Mouse (Mus musculus): Measurements from ENCODE around the gene 1700001F09Rik. TPM values are rescaled to one million over a fixed set of nuclear protein-coding genes. Genes with fewer than 3 reads are reported as not detected.
"Not testable (repeated sequence)": the region's sequence is repeated elsewhere in the genome, so short reads cannot be mapped to it uniquely, and the experiment has no call there.

Gene 1700001F09Rik
- polyA plus RNA-seq (2017; shearing (Covaris generic)): not detected

DNA sequence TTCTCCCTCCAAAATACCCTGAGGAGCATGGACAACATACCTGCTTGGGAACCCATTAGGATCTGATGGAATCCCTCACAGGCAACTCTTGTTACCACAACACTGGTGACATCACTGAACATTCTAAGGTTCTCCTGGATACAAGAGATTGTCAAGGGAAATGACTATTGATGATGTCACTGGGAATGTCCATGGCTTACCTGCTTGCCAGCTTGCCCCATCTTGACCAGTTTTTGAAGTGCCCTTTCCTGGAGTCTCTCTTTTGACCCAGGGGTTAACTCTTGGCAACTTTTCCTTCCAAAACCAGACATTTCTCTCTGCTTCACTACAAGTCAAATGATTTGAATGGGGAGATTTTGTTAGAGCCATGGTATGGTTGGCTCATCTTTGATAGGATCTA, at the start of gene 1700001F09Rik:
1700001F09Rik (minus strand) TSS at position 101 of the 400 bp plus-strand sequence.
- ATAC-seq: not testable (repeated sequence)

DNA sequence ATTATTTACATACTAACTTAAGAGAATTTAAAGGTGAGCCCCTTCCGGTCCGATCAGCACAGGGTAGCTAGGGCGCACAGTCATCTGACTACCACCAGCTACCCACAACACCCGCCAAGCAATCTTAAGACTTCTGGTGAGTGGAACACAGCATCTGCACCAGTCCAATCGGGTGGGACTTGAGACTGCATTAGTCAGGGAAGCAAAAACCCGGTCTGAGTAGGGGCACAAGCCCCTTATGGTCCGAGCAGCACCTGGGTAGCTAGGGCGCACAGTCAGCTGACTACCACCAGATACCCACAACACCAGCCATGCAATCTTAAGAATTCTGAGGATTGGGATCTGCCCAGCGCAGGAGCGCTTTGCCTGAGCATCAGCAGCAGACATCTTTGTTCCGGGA, 14.1 kb upstream of the 1700001F09Rik start:
- not testable (repeated sequence) for ATAC-seq

DNA sequence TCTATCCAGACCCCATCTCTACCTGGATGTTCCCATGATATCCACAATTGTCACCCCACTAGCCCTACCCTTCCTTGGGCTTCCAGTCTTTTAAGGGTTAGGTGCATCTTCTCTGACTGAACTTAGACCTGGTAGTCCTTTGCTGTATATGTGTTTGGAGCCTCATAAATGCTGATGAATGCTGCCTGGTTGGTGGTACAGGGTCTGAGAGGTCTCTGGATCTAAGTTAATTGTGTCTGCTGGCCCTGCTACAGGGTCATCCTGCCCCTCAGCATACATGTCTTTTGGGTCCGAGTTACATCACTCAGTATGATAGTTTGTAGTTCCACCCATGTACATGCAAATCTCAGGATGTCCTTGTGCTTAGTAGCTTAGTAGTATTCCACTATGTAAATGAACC, 11.6 kb upstream of the 1700001F09Rik start:
- not testable (repeated sequence) for ATAC-seq

DNA sequence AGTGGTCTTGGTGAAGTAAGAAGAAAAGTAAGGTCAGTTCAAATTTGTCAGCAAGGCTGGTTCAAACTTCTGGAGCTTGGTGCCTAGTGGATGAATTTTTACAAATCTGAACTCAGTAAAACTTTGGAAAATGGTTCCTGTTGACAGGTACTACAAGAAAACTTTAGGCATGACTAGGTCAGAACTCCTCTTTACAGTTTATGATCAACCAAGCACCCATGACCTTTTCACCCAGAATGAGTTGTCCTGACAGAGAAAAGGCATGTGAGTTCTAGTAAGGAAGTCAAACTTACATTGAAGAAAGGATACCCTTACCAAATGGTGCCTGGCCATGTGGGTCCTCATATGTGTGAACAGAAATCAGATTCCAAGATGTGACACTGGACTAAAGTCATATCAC, 9.9 kb upstream of the 1700001F09Rik start:
- ATAC-seq: not testable (repeated sequence)

DNA sequence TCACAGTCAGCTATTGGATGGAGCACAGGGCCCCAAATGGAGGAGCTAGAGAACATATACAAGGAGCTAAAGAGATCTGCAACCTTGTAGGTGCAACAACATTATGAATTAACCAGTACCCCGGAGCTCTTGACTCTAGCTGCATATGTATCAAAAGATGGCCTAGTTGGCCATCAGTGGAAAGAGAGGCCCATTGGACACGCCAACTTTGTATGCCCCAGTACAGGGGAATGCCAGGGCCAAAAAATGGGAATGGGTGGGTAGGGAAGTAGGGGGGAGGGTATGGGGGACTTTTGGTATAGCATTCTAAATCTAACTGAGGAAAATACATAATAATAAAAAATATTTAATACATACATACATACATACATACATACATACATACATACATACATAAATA, 5.3 kb upstream of the 1700001F09Rik start:
- not testable (repeated sequence) for ATAC-seq

DNA sequence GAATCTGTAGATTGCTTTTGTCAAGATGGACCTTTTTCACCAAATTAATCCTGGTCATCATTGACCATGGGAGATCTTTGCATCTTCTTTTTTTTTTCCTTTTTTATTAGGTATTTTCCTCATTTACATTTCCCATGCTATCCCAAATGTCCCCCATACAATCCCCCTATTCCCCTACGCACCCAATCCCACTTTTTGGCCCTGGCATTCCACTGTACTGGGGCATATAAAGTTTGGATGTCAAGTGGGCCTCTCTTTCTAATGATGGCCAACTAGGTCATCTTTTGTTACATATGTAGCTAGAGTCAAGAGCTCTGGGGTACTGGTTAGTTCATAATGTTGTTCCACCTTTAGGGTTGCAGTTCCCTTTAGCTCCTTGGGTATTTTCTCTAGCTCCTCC, 10.0 kb downstream of the 1700001F09Rik start:
- ATAC-seq: not testable (repeated sequence)

DNA sequence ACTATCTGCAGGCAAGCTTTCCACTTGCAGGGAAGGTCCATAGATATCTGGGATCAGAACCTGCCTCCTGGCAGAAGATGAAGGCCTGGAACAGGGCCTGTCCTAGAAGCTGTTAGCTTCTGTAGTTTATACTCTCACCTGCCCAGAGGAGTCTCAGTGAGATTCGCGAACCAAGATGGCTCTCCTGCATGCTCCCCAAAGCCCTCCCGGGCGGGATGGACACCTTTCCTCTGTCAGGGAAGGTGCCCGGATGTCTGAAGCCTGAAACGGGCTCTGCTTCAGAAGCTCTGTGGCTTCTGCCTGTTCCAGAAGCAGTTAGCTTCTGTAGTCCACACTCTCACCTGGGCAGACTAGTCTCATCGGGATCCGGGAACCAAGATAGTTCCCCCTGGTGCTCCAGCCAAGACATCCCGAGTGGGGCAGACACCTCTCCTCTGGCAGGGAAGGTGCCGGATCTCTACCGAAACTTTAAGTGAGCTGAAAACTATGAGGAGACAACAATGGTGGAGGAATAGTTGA, 16.2 kb downstream of the 1700001F09Rik start:
- ATAC-seq: not testable (repeated sequence)

DNA sequence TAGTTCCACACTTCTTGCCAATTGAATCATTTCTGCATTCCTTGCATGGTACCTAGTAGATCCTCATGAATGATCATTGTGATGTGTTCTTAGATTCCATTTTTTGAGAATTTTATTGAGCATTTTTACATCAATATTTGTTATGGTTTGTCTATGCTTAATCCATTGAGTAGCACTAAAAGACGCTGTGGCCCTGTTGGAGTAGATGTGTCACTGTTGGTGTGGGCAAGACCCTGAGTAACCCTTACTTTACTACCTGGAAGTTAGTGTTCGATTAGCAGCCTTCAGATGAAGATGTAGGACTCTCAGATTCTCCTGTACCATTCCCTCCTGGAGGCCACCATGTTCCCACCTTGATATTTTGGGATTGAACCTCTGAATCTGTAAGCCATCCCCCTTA, 19.0 kb downstream of the 1700001F09Rik start:
- ATAC-seq: not testable (repeated sequence)

DNA sequence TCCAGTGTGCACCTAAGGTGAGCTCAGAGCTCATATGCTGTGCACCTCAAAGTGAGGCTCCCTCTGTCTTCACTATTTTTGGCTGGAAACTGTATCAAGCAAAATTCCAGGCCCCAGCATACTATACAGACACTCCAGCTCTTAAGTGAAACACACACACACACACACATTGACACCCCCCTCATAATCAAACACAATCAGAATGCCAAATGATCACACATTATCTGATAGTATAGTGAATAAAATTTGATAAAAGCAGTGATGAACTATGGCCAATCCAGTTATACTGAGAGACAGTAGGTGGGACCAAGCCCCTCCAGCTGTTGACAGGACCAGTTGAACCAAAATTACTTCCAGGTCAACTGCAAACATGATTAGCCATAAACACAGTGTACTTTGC, 28.1 kb downstream of the 1700001F09Rik start:
- not testable (repeated sequence) for ATAC-seq

DNA sequence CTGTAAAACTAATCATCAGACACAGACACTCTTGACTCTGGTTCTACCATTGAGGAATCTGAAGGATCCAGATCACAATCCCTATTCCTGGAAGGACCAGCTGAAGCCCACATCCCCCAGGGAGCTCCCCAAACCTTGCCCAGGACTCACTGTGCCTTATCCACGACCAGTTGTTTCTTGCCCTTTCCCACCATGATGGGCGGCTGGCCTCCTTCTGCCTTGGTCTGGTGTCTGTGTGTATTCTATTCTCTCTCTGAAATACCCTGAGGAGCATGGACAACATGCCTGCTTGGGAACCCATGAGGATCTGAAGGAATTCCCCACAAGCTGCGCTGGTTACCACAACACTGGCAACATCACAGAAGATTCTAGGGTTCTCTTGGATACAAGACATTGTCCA, 54.1 kb downstream of the 1700001F09Rik start, which contains the start of gene Gm8127:
Gm8127 (minus strand) TSS at position 330 of the 400 bp plus-strand sequence.
- not testable (repeated sequence) for ATAC-seq

Other genes starting within 250 kb of the 1700001F09Rik start
- not detected for gene Gm8104, start 247.2 kb downstream of the 1700001F09Rik start, polyA plus RNA-seq (2017; shearing (Covaris generic))
- gene Gm7233, start 167.9 kb downstream of the 1700001F09Rik start, polyA plus RNA-seq (2017; shearing (Covaris generic)): not detected
- gene Gm8122, start 112.5 kb downstream of the 1700001F09Rik start, polyA plus RNA-seq (2017; shearing (Covaris generic)): not detected
- gene Gm8126, start 89.2 kb downstream of the 1700001F09Rik start, polyA plus RNA-seq (2017; shearing (Covaris generic)): not detected
- gene Gm9732, start 72.8 kb downstream of the 1700001F09Rik start, polyA plus RNA-seq (2017; shearing (Covaris generic)): under 1 TPM in 1 of 2 experiments, not detected in 1; 0.50 TPM
- gene Gm8127, start 54.0 kb downstream of the 1700001F09Rik start, polyA plus RNA-seq (2017; shearing (Covaris generic)): not detected
- not detected for gene Gm8138, start 68.5 kb upstream of the 1700001F09Rik start, polyA plus RNA-seq (2017; shearing (Covaris generic))
- gene Gm5799, start 195.8 kb upstream of the 1700001F09Rik start, polyA plus RNA-seq (2017; shearing (Covaris generic)): not detected
- not detected for gene Gm17654, start 231.3 kb upstream of the 1700001F09Rik start, polyA plus RNA-seq (2017; shearing (Covaris generic))

Data from CD4-positive, CD25-positive, alpha-beta regulatory T cell, adult 4 months (primary cell).